Mouse (Mus musculus): ENCODE results near the gene Ckap5.

GRCm38 (mm10) chr2:91485256-91485655 lies 41.3 kb upstream of the Ckap5 start:
- TF ChIP-seq CTCF (IDR thresholded peaks at IDR 0.05; ENCODE audit: low read depth) (no peak), EP300 (IDR thresholded peaks at IDR 0.05; ENCODE audit: low read depth) (no peak)

All from liver, embryonic 14.5 days (tissue).